Mouse (Mus musculus) naive thymus-derived CD4-positive, alpha-beta T cell, adult 5 months (primary cell): ENCODE measurements around the gene H2-M10.2. TPM values are rescaled to one million over a fixed set of nuclear protein-coding genes. Genes with fewer than 3 reads are reported as not detected.

Experiments used
- polyA plus RNA-seq: library from polyadenylated mRNA; unstranded; fragments of 100-300 nt; shearing (Covaris generic); gene quantifications from one replicate; pipeline ENCODE4 v1.2.1, GENCODE M21; 2017

H2-M10.2 gene
- polyA plus RNA-seq, result not detected

GRCm38 (mm10) chr17:36286390-36286789 lies at the start of gene H2-M10.2:
H2-M10.2 (minus strand) TSS chr17:36286490.

GRCm38 (mm10) chr17:36326055-36326454 lies 39.8 kb upstream of the H2-M10.2 start, which contains the start of gene H2-M10.1:
H2-M10.1 (minus strand) TSS chr17:36326155.

GRCm38 (mm10) chr17:36271586-36272256 lies 14.6 kb downstream of the H2-M10.2 start, which contains the start of gene Trim39:
Trim39 (minus strand) TSS chr17:36272247.

GRCm38 (mm10) chr17:36257969-36258368 lies 28.3 kb downstream of the H2-M10.2 start, which contains the start of gene Rpp21:
Rpp21 (minus strand) TSS chr17:36258069.

Other genes starting within 250 kb of the H2-M10.2 start
- gene H2-T22, start 243.7 kb downstream of the H2-M10.2 start, polyA plus RNA-seq, result 160 TPM
- 0.62 TPM for gene Gm6034, start 243.5 kb downstream of the H2-M10.2 start, polyA plus RNA-seq
- not detected for gene Gm11127, start 228.1 kb downstream of the H2-M10.2 start, polyA plus RNA-seq
- 1.2 TPM for gene Gm19684, start 164.8 kb downstream of the H2-M10.2 start, polyA plus RNA-seq
- gene Gm7030, start 157.1 kb downstream of the H2-M10.2 start, polyA plus RNA-seq, result not detected
- gene Gm8909, start 118.0 kb downstream of the H2-M10.2 start, polyA plus RNA-seq, result 9.4 TPM
- gene H2-T3, start 96.2 kb downstream of the H2-M10.2 start, polyA plus RNA-seq, result 0.37 TPM
- gene Rpp21, start 28.4 kb downstream of the H2-M10.2 start, polyA plus RNA-seq, result 173 TPM
- 37.1 TPM for gene Trim39, start 14.2 kb downstream of the H2-M10.2 start, polyA plus RNA-seq
- gene H2-M10.1, start 39.7 kb upstream of the H2-M10.2 start, polyA plus RNA-seq, result not detected
- not detected for gene H2-M10.3, start 81.9 kb upstream of the H2-M10.2 start, polyA plus RNA-seq
- gene H2-M10.4, start 175.8 kb upstream of the H2-M10.2 start, polyA plus RNA-seq, result not detected